Mouse (Mus musculus) urinary bladder, postnatal 10 days (tissue): ENCODE measurements around the gene Psmb5.
"Not testable (repeated sequence)": the region's sequence is repeated elsewhere in the genome, so short reads cannot be mapped to it uniquely, and the experiment has no call there.

Source experiments
- DNase-seq: peaks from one replicate; pipeline ENCODE4 v3.0.0; 2022; ENCODE audit warnings: low spot score

The Psmb5 gene

DNA sequence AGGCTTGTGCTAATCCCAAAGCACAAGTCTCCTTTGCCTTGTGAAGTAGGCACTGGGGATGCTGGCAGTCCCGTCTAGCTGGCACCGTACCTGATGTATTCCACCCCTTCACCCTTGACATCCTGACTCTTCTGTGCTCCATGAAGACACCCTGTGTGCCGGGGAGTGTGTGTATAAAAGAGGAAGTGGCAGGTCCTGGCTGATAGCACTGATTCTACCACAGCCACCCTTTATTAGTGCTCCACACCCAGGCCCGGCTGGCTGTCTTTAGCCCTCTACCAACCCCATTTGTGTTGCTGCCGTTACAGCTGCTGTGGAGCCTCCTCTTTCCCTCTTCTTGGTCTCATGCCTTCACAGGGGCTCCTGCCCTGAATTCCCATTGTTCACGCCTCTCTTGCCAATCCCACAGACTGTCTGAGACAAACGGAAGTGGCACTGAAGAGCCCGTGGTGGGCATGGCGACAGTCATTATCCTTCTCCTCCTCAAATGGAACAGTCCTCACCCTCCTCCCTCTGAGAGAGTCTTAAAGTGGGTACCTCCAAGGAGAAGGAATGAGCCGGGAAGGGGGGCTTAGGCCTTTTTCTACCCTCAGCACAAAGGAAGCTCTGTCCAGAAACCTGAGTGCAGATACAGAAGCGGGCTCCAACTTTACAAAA, 12.9 kb upstream of the Psmb5 start:
- no peak for DNase-seq

- no peak for DNase-seq
Measured at GRCm38 (mm10) chr14:54629797-54630196, 12.0 kb upstream of the Psmb5 start.

- no peak for DNase-seq
Measured at GRCm38 (mm10) chr14:54628103-54628502, 10.3 kb upstream of the Psmb5 start.

DNA sequence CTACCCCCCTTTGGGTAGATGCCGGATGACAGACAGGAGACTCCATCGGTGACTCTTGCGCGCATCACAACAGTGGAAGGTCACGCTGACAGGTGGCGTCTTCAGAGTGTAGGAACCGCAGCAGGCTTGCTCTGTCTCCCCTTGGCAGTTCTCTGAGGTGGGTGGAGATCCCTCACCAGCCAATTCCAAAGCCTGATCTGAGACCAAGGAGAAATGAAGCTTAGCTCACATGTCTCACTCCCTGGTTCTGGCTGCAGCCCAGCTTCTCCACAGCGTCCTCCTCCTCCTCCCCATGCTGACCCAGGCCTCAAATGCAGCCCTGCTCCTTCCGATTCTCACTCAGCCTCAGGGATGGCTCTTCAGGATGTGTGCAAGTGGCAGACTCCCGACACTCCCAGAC, 7.2 kb upstream of the Psmb5 start:
- DNase-seq: no peak

- DNase-seq: no peak
Measured at GRCm38 (mm10) chr14:54623334-54623733, 5.5 kb upstream of the Psmb5 start.

GRCm38 (mm10) chr14:54621133-54621532, 3.3 kb upstream of the Psmb5 start, which contains the start of gene Psmb11:
Gene Psmb11, plus strand, starts transcription at chr14:54621433.
- DNase-seq: no peak

- DNase-seq: no peak
Measured at GRCm38 (mm10) chr14:54617152-54617896, 498 bp downstream of the Psmb5 start.

- DNase-seq: no peak
Measured at GRCm38 (mm10) chr14:54616226-54616825, 1.5 kb downstream of the Psmb5 start.

DNA sequence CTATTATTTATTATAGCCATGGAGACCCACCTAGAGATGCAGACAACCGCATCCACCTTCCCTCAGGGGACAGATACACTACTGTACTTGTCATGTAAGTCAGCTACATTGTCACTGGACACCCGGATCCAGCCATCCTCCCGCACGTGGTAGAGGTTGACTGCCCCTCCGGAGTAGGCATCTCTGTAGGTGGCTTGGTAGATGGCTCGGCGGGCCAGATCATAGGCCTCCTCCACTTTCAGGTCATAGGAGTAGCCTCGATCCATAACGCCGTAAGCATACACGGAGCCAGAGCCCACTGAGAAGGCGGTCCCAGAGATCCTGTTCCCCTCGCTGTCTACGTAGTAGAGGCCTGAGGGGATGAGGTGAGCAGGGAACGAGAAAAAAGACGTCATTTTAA, 3.7 kb downstream of the Psmb5 start:
- DNase-seq: not testable (repeated sequence)

- no peak for DNase-seq
Measured at GRCm38 (mm10) chr14:54610648-54611047, 7.2 kb downstream of the Psmb5 start.

GRCm38 (mm10) chr14:54609962-54610361, 7.9 kb downstream of the Psmb5 start:
- DNase-seq: no peak

GRCm38 (mm10) chr14:54609245-54609644, 8.6 kb downstream of the Psmb5 start:
- no peak for DNase-seq

DNA sequence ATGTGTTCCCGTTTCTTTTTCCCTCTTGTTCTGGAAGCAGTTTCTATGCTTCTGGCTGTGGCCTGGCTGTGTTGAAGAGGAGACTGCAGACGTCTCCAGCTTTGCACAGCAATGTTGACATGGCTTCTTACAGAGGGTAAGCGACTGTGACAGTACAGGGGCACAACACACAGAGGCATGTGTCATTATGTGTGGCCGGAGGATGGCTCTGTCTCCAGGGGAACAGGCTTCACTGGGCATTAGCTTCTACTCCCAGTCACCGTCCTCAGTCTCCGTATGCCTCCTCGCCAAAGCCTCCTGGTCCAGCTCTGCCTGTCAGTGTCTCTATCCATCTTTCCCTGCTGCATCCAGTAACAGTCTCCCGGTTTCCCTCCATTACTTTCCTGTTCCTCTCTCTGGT, 10.6 kb downstream of the Psmb5 start:
- no peak for DNase-seq

DNA sequence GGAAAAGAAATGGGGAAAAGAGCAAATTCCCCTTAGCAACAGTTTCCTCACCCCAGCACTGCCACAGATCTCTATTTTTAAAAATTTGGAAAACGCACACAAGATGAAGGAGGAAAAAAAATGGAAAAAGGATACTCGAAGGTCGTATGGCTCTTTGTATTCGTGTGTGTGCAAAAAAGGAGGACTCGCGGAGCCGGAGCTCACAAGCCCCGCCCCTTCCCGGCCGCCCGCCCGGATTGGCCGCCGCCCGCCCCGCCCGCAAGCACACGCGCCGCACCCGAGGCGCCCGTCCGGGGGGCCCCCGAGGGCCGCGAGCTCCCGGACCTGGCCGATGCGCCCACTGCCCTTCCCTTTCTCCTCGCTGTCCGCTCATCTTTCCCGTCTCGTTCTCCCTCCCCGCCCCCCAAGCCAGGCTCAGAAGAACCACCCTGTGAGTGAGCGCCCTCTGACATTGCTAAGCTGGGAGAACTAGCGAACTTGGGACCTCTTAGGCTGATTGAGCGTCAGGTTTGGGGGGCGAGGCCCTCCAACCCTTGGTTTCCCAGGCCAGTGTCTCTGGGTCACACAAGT, 12.0 kb downstream of the Psmb5 start, which contains the start of gene 4931414P19Rik:
TSS of gene 4931414P19Rik (minus strand) at position 242 of the 570 bp plus-strand sequence.
- no peak for DNase-seq

DNA sequence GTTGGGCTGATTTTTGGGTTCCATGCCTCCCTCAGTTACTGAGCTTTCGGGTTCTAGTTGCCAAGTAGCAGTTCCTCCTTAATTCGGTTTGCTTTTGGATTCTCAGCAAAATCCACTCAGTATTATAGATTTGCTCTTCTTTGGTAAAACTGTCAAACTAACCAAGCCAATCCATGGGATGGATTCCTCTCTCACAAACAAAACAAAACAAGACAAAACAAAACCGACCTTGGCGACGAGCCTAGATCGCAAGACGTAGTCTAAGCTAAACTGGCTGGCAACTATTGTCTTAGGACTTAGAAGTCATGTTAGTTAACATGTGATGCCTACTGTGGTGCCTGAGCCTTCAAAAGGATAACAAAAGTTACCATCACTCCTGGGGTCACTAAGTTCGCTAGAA, 14.1 kb downstream of the Psmb5 start:
- DNase-seq: no peak

DNA sequence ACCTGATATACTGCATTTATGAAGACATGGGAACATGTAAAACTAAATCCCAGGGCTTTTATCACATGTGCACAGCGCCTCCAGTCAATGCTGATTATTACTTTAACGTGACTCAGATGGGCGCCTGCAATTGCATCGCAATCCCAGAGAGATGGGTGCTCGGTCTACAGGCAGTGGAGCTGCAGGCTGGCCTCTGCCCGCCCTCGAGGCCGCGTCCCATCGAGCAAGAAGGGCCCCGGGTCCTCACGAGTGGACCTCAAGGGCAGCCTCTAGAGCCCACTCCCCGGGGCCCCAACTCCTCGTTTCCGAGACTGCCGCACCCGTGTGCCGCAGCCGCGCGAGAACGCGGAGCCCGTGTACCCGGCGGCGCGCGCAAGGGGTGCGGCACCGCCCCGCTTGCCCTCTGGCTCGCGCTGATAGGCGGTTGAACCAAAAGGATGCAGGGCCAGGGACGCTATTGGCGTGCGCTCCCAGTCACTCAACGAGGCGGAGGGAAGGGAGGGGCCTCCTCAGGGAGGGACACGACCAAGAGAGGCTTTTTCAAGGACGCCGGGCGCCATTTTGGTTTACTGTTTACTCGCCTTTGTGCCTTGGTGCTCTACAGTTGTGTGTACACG, 14.7 kb downstream of the Psmb5 start:
- peak; percentile 86 for DNase-seq

DNA sequence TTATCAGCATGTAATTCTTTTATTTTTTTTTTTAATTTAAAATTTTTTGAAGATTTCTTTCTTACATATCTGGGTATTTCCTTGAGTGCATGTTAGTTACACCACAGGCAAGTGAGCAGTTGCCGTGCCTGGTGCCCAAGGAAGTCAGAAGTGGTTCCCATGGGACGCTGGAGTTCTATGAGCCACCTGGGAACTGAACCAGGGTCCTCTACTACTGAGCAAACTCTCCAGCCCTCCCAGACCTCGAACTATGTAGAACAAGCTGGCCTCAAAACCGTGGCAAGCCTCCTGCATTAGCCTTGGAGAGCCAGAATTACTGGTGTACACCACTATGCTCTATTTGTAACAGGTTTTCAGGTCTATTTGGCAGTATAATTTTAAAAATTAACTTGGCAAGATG, 15.2 kb downstream of the Psmb5 start:
- DNase-seq: no peak

- no peak for DNase-seq
Measured at GRCm38 (mm10) chr14:54601601-54602000, 16.2 kb downstream of the Psmb5 start.

- no peak for DNase-seq
Measured at GRCm38 (mm10) chr14:54597084-54597483, 20.7 kb downstream of the Psmb5 start.

DNA sequence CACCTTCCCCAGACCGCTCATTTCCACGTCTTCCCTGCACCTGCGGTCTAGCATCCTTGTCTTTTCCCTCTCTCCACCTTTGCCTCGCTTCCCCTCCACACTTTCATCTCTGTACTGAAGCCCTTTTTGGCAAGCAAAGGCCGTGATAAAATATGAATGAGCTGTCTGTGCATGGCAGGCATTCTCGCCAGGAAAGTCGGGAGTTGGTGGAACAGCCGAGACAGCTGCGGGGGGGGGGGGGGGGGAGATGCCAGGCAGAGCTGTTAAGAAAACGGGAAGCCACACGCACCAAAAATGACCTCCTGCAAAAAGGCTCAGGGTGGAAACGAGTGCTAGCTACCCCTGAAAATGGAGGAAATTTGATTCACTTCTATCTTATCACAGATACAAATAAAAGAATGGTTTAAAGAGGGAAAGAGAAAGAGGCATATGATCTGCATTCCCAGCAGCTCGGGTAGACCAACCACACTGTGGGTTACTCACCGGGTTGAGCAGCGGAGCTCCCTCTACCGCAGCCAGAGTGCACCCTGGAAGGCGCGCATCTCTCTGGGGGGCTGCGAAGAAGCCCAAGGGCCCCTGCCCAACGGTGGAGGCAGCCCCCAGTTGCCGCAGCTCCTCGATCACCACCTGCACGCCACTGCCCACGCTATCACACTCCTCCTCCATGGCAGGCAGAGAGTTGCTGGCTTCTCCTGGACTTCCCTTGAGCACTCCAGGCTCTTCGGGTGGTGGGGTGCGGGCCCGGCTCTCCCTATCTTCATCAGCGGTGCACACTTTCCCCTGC, 23.0 kb downstream of the Psmb5 start:
- no peak for DNase-seq

GRCm38 (mm10) chr14:54594055-54594454, 23.8 kb downstream of the Psmb5 start:
- DNase-seq: no peak
